Mouse (Mus musculus): Measurements from ENCODE around the gene 3110070M22Rik. TPM values are rescaled to one million over a fixed set of nuclear protein-coding genes. Genes with fewer than 3 reads are reported as not detected.
A peak's percentile ranks its signal among the peaks of the same experiment; 100 is the strongest.
"Not testable (repeated sequence)": the region's sequence is repeated elsewhere in the genome, so short reads cannot be mapped to it uniquely, and the experiment has no call there.

The 3110070M22Rik gene
- total RNA-seq (2022), result 1 to 10 TPM; 1.9 to 3.7 (median 2.2) TPM

GRCm38 (mm10) chr13:119487880-119488580 is at the start of gene 3110070M22Rik, which contains the start of gene Tmem267:
TSS of gene 3110070M22Rik (minus strand) at chr13:119488383.
TSS of gene Tmem267 (plus strand) at chr13:119488039.
- DNase-seq (ENCODE audit: low spot score in 2 of 2), result peak; percentile 54 to 74

- DNase-seq (ENCODE audit: low spot score in 2 of 2), result not testable (repeated sequence)
These were observed 6.8 kb upstream of the 3110070M22Rik start for GRCm38 (mm10) chr13:119494938-119495337.

- not testable (repeated sequence) for DNase-seq (ENCODE audit: low spot score in 2 of 2)
These were observed 3.9 kb upstream of the 3110070M22Rik start for GRCm38 (mm10) chr13:119492083-119492482.

- no peak for DNase-seq (ENCODE audit: low spot score in 2 of 2)
These were observed 829 bp downstream of the 3110070M22Rik start for GRCm38 (mm10) chr13:119487354-119487753.

GRCm38 (mm10) chr13:119477789-119478188 is 10.4 kb downstream of the 3110070M22Rik start:
- no peak for DNase-seq (ENCODE audit: low spot score in 2 of 2)

GRCm38 (mm10) chr13:119476631-119477030 is 11.6 kb downstream of the 3110070M22Rik start:
- no peak for DNase-seq (ENCODE audit: low spot score in 2 of 2)

- peak; percentile 82 to 85 for DNase-seq (ENCODE audit: low spot score in 2 of 2)
These were observed 25.3 kb downstream of the 3110070M22Rik start, which contains the start of gene 4833420G17Rik for GRCm38 (mm10) chr13:119462596-119463560. TSS of gene 4833420G17Rik (plus strand) at chr13:119462768.

- DNase-seq (ENCODE audit: low spot score in 2 of 2), result no peak
These were observed 26.1 kb downstream of the 3110070M22Rik start for GRCm38 (mm10) chr13:119461900-119462595.

GRCm38 (mm10) chr13:119456342-119456741 is 31.8 kb downstream of the 3110070M22Rik start:
- no peak for DNase-seq (ENCODE audit: low spot score in 2 of 2)

- DNase-seq (ENCODE audit: low spot score in 2 of 2), result no peak
These were observed 33.1 kb downstream of the 3110070M22Rik start for GRCm38 (mm10) chr13:119455082-119455481.

- no peak for DNase-seq (ENCODE audit: low spot score in 2 of 2)
These were observed 34.6 kb downstream of the 3110070M22Rik start for GRCm38 (mm10) chr13:119453563-119453962.

GRCm38 (mm10) chr13:119442244-119442643 is 45.9 kb downstream of the 3110070M22Rik start:
- DNase-seq (ENCODE audit: low spot score in 2 of 2), result no peak

Other genes starting within 250 kb of the 3110070M22Rik start
- 100 to 1,000 TPM in 3 of 4 experiments, 10 to 100 TPM in 1; 99.3 to 111 (median 105) TPM for gene Paip1, start 59.8 kb downstream of the 3110070M22Rik start, total RNA-seq (2022)
- gene 4833420G17Rik, start 25.6 kb downstream of the 3110070M22Rik start, total RNA-seq (2022), result 10 to 100 TPM; 20.2 to 28.5 (median 27.5) TPM
- 10 to 100 TPM; 24.0 to 39.4 (median 27.1) TPM for gene Tmem267, start 344 bp downstream of the 3110070M22Rik start, total RNA-seq (2022)
- gene Ccl28, start 135.4 kb upstream of the 3110070M22Rik start, total RNA-seq (2022), result 1 to 10 TPM; 1.3 to 2.2 (median 1.7) TPM
- 100 to 1,000 TPM; 196 to 290 (median 240) TPM for gene Hmgcs1, start 202.0 kb upstream of the 3110070M22Rik start, total RNA-seq (2022)